Mouse (Mus musculus): Measurements from ENCODE around the gene Kcnk18. TPM values are rescaled to one million over a fixed set of nuclear protein-coding genes. Genes with fewer than 3 reads are reported as not detected.

Gene Kcnk18
- polyA plus RNA-seq, 1 experiment from 2014 or later = not detected

DNA sequence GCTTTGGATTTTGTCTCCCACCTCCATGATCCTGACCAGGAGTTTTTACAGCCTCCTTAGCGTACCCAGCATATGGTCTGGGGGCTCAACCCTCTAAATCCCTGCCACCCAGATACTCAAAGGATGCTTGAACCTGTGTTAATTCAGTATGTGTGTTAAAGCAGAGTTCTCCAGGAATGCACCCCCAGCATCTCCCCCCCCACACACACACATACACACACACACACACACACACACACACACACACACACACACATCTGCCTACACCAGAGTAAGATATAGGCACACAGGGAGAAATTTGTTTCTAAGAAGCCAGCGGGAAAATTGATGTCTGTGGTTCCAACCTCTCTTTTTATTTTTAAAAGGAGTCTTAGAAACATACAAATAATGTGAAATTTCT is 26.5 kb upstream of the Kcnk18 start:
- 10% methylated on average over 2 of the region's 2 CpGs for WGBS
- Histone ChIP-seq H3K36me3 (replicated peaks) (no peaks in the 10 kb centered on the region), H3K4me2 (peak overlapping the region; percentile 19; the same call in 1 of the 2 replicates), H3K9me3 (no peaks in the 10 kb centered on the region), H3K9ac (no peak overlapping the region), H3K4me1 (peaks cover 13% of the 10 kb centered on the region; the same call in 1 of the 2 replicates), H3K4me3 (replicated peaks) (peak overlapping the region; percentile 10; the same call in 1 of the 2 replicates), H3K27ac (no peak overlapping the region), H3K27me3 (peaks cover 87% of the 10 kb centered on the region)
- no peak for ATAC-seq (ENCODE audit: low FRiP score)

DNA sequence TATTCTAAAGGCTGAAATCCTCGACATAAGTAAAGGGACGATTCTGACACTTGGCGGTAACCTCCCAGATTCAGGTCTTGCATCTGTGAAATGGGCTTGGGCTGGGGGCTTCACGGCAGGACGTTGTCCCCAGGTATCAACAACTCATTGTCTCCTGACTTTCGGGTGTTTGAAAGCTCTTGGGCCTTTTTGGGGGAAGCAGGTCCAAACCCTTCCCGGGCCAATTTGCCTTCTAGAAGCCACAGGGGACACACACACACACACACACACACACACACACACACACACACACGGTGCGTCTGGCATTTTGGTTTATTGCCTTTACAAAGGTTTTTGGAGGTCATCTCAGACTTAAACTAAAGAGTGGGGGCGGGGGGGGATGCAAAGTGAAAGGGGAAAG is 25.6 kb upstream of the Kcnk18 start:
- peaks cover 13% of the 10 kb centered on the region; the same call in 1 of the 2 replicates for H3K4me1 ChIP-seq
- peak overlapping the region; percentile 46 for H3K4me2 ChIP-seq
- no peak for ATAC-seq (ENCODE audit: low FRiP score)
- peak overlapping the region; percentile 56 for H3K9ac ChIP-seq
- H3K9me3 ChIP-seq = no peaks in the 10 kb centered on the region
- H3K27ac ChIP-seq = peak overlapping the region; percentile 37; the same call in 1 of the 2 replicates
- 1% methylated on average over 10 of the region's 10 CpGs for WGBS
- peaks cover 88% of the 10 kb centered on the region for H3K27me3 ChIP-seq
- H3K4me3 ChIP-seq (replicated peaks) = peak overlapping the region; percentile 33
- no peaks in the 10 kb centered on the region for H3K36me3 ChIP-seq (replicated peaks)

DNA sequence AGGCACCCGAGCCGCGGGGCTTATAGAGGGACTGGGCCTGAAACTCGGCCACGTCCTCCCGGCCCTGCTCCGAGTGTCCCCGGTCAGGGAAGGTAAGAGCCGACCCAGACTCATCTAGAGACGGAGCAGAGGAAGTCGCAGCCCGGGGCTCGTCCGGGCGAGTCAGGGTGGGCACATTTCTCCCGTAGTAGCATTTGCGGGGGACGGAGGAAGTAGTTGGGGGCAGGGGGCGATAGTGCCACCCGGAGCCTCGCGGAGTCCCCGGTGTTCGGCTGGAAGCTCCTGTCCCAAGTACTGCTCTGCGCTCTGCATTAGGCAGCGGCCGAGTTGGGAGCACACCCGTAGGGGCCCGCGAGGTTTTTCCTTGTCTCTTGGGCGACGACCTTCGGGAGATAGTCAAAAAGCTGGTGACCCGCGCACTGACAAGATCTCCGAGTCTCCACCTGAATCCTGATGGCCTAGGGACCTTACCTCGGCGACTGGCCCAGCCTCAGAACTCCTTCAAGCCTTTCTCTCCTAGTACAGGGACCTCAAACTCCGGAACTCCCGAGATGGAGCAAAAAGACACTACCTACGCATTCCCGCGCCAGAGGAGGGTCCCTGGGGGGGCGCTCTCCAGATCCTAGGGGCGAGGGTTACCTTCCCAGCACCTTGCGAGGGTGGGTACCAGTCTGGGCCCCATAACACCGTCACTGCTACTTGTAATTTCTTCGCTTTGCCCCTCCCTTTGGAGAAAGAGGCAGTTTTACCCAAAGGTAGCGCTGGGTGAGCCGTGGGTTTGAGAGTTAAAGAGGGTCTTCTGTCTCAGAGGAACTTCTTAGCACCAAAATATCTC is 24.8 kb upstream of the Kcnk18 start:
- Histone ChIP-seq H3K4me2 (peak overlapping the region; percentile 46), H3K9me3 (no peaks in the 10 kb centered on the region), H3K27ac (peak overlapping the region; percentile 37; the same call in 1 of the 2 replicates), H3K4me1 (peaks cover 9% of the 10 kb centered on the region; the same call in 1 of the 2 replicates), H3K36me3 (replicated peaks) (no peaks in the 10 kb centered on the region), H3K27me3 (peaks cover 85% of the 10 kb centered on the region), H3K9ac (peak overlapping the region; percentile 56), H3K4me3 (replicated peaks) (peak overlapping the region; percentile 33)
- 2% methylated on average over 50 of the region's 50 CpGs for WGBS
- ATAC-seq (ENCODE audit: low FRiP score) = 0 out of 2 replicates have a peak, but pooled peaks have one; percentile 44

- 0 out of 2 replicates have a peak overlapping the region, but pooled peaks have one; percentile 8 for H3K4me3 ChIP-seq (replicated peaks)
- H3K4me1 ChIP-seq = 0 out of 2 replicates have a peak, but pooled peaks cover 8% of the 10 kb centered on the region
- H3K9me3 ChIP-seq = no peaks in the 10 kb centered on the region
- 0 out of 2 replicates have a peak overlapping the region, but pooled peaks have one; percentile 13 for H3K27ac ChIP-seq
- 7% methylated on average over 9 of the region's 9 CpGs for WGBS
- no peaks in the 10 kb centered on the region for H3K36me3 ChIP-seq (replicated peaks)
- H3K4me2 ChIP-seq = peak overlapping the region; percentile 25
- H3K27me3 ChIP-seq = peaks cover 80% of the 10 kb centered on the region
- no peak for ATAC-seq (ENCODE audit: low FRiP score)
- H3K9ac ChIP-seq = no peak overlapping the region
Observed at GRCm38 (mm10) chr19:59195181-59195770, 23.7 kb upstream of the Kcnk18 start.

GRCm38 (mm10) chr19:59196111-59196666 is 22.8 kb upstream of the Kcnk18 start:
- WGBS = 2% methylated on average over 15 of the region's 15 CpGs
- H3K36me3 ChIP-seq (replicated peaks) = no peaks in the 10 kb centered on the region
- H3K4me2 ChIP-seq = peak overlapping the region; percentile 25; the same call in 1 of the 2 replicates
- H3K4me3 ChIP-seq (replicated peaks) = peak overlapping the region; percentile 8
- peaks cover 71% of the 10 kb centered on the region for H3K27me3 ChIP-seq
- H3K9me3 ChIP-seq = 0 out of 2 replicates have a peak, but pooled peaks cover 3% of the 10 kb centered on the region
- peak; percentile 89 for ATAC-seq (ENCODE audit: low FRiP score)
- peak overlapping the region; percentile 21; the same call in 1 of the 2 replicates for H3K9ac ChIP-seq
- H3K4me1 ChIP-seq = 0 out of 2 replicates have a peak, but pooled peaks cover 8% of the 10 kb centered on the region
- 0 out of 2 replicates have a peak overlapping the region, but pooled peaks have one; percentile 13 for H3K27ac ChIP-seq

- peaks cover 56% of the 10 kb centered on the region for H3K27me3 ChIP-seq
- H3K36me3 ChIP-seq (replicated peaks) = no peaks in the 10 kb centered on the region
- no peak for ATAC-seq (ENCODE audit: low FRiP score)
- no peak overlapping the region for H3K9ac ChIP-seq
- 0 out of 2 replicates have a peak, but pooled peaks cover 3% of the 10 kb centered on the region for H3K9me3 ChIP-seq
- 0 out of 2 replicates have a peak, but pooled peaks cover 8% of the 10 kb centered on the region for H3K4me1 ChIP-seq
- no peak overlapping the region for H3K4me2 ChIP-seq
- H3K27ac ChIP-seq = no peak overlapping the region
- no peak overlapping the region for H3K4me3 ChIP-seq (replicated peaks)
- 41% methylated on average over 7 of the region's 7 CpGs for whole genome bisulfite sequencing
Observed at GRCm38 (mm10) chr19:59198161-59198560, 20.9 kb upstream of the Kcnk18 start.

DNA sequence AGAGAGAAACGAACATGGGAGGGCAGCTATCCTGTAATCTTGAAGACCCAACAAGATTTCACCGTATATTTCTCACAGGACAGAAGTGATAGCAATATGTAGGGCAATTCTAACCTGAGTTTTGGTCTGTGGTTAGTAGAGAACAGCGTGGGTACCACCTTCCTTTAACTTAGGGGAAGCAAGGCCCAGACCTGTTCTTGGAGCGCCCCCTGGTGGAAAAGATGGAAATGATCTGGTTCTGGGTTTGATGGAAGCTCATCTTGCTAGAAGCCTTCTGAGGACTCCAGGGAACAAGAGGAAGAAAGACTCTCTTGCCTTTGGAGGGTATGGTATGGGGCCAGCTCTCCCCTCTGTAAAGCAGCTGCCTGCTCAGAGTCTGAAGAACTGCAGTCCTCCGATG is 10.5 kb upstream of the Kcnk18 start:
- no peak overlapping the region for H3K9ac ChIP-seq
- no peaks in the 10 kb centered on the region for H3K36me3 ChIP-seq (replicated peaks)
- ATAC-seq (ENCODE audit: low FRiP score) = no peak
- H3K27ac ChIP-seq = no peak overlapping the region
- H3K4me3 ChIP-seq (replicated peaks) = no peak overlapping the region
- WGBS = 28% methylated on average over 5 of the region's 5 CpGs
- no peak overlapping the region for H3K4me2 ChIP-seq
- no peaks in the 10 kb centered on the region for H3K4me1 ChIP-seq
- H3K27me3 ChIP-seq = peaks cover 12% of the 10 kb centered on the region
- H3K9me3 ChIP-seq = no peaks in the 10 kb centered on the region

DNA sequence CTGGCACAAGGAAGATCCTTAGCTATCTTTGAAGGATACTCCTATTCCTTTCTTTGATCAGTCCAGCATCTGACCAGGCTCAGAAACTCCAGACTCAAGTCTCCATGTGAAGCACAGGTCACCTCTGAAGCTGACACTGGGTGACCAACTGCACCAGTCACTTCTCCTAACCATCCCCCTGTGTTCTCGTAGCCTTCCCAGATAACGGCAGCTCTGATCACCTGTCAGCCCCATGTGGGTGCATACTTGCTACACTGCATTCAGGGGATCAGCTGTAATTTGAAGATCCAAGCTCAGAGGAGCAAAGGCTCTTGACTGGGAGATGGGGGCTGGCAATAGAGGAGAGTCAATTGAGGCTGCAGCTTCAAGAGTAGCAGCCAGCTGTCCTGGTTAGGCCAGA is 10.0 kb upstream of the Kcnk18 start:
- Histone ChIP-seq H3K9ac (no peak overlapping the region), H3K27ac (no peak overlapping the region), H3K27me3 (peaks cover 12% of the 10 kb centered on the region), H3K4me3 (replicated peaks) (no peak overlapping the region), H3K9me3 (no peaks in the 10 kb centered on the region), H3K4me2 (no peak overlapping the region), H3K4me1 (no peaks in the 10 kb centered on the region), H3K36me3 (replicated peaks) (no peaks in the 10 kb centered on the region)
- WGBS = 75% methylated on average over 2 of the region's 2 CpGs
- no peak for ATAC-seq (ENCODE audit: low FRiP score)

- Histone ChIP-seq H3K4me1 (peaks cover 4% of the 10 kb centered on the region; the same call in 1 of the 2 replicates), H3K4me2 (no peak overlapping the region), H3K4me3 (replicated peaks) (no peak overlapping the region), H3K9ac (no peak overlapping the region), H3K27ac (no peak overlapping the region), H3K36me3 (replicated peaks) (no peaks in the 10 kb centered on the region), H3K9me3 (no peaks in the 10 kb centered on the region), H3K27me3 (peaks cover 9% of the 10 kb centered on the region; the same call in 1 of the 2 replicates)
- WGBS = 85% methylated on average over 3 of the region's 3 CpGs
- no peak for ATAC-seq (ENCODE audit: low FRiP score)
Observed at GRCm38 (mm10) chr19:59216891-59217290, 2.1 kb upstream of the Kcnk18 start.

DNA sequence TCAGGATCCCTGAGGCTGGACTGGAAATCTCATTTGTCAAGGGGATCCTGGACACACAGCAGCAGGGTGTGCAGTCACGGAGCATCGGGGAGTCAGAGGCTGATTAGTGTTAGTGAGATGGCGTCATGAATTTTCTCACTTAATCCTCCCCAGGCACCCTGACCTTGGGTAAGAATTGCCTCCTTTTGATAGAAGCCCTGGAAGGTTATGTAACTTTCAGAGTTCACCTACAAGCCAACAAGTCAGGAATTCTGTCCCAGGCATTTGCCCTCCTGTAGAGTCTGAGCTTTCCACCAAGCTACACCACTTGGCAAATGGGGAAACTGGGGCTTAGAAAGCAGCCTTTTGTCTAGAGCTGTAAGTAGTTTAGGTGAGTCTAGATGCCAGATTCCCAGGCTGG is 2.1 kb downstream of the Kcnk18 start:
- Histone ChIP-seq H3K4me1 (peaks cover 4% of the 10 kb centered on the region; the same call in 1 of the 2 replicates), H3K4me2 (no peak overlapping the region), H3K9me3 (no peaks in the 10 kb centered on the region), H3K9ac (no peak overlapping the region), H3K36me3 (replicated peaks) (no peaks in the 10 kb centered on the region), H3K4me3 (replicated peaks) (no peak overlapping the region), H3K27ac (no peak overlapping the region), H3K27me3 (peaks cover 9% of the 10 kb centered on the region; the same call in 1 of the 2 replicates)
- WGBS = 61% methylated on average over 3 of the region's 3 CpGs
- ATAC-seq (ENCODE audit: low FRiP score) = no peak

DNA sequence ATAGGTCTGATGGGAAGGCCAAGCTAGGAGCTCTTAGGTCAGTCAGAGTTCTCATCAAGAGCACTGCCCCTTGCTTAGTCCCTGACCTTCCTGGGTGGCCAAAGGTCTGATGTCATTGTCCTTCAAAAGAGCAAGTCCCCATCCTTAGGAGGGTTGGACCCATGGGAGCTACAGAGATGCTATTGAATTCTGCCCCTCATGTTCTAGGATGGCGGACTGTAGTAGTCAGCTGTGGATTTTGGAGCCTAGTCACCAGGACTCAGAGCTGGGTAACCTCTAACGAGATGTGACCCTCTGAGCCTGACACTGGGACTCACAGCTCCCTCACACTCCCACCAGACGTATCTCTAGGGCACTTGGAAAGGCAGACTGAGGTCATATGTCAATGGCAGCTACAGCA is 9.4 kb downstream of the Kcnk18 start:
- no peak overlapping the region for H3K9ac ChIP-seq
- no peak overlapping the region for H3K4me3 ChIP-seq (replicated peaks)
- H3K4me1 ChIP-seq = no peaks in the 10 kb centered on the region
- ATAC-seq (ENCODE audit: low FRiP score) = no peak
- H3K36me3 ChIP-seq (replicated peaks) = no peaks in the 10 kb centered on the region
- H3K4me2 ChIP-seq = no peak overlapping the region
- no peaks in the 10 kb centered on the region for H3K9me3 ChIP-seq
- no peak overlapping the region for H3K27ac ChIP-seq
- 80% methylated on average over 3 of the region's 3 CpGs for WGBS
- no peaks in the 10 kb centered on the region for H3K27me3 ChIP-seq

DNA sequence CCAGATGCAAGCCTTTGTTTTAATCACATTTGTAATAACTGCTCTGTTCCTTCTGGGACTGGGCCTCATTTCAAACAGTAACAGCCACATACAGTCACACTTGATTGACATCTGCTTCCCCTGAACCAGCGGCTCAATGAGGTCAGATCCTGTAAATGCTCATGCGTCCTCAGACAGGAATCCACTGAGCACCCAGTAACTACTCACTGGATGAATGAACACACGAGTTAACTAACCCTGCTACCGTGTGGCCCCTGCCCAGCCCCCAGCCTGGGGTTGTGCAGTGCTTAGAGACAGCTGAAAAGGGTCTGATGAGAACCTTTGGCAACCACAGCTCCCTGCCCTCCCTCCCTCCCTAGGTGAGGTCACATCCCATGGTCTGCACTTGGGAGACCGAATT is 13.8 kb downstream of the Kcnk18 start:
- WGBS = 72% methylated on average over 5 of the region's 5 CpGs
- no peak overlapping the region for H3K4me3 ChIP-seq (replicated peaks)

More for the DNA sequence above, 13.8 kb downstream of the Kcnk18 start:
- Histone ChIP-seq H3K9ac (no peak overlapping the region), H3K9me3 (no peaks in the 10 kb centered on the region), H3K4me2 (no peak overlapping the region), H3K36me3 (replicated peaks) (no peaks in the 10 kb centered on the region), H3K27me3 (0 out of 2 replicates have a peak, but pooled peaks cover 5% of the 10 kb centered on the region), H3K4me1 (no peaks in the 10 kb centered on the region), H3K27ac (no peak overlapping the region)
- no peak for ATAC-seq (ENCODE audit: low FRiP score)

Measured in forebrain, embryonic 12.5 days (tissue).